Mouse (Mus musculus) C2C12 (cell line): ENCODE measurements around the gene Rnase10.

Source experiments
- CEBPB ChIP-seq: IDR thresholded peaks from one replicate; pipeline ENCODE4 v1.6.1; 2011; ENCODE audit warnings: low read depth, mild to moderate bottlenecking, control low read depth, moderate library complexity
- CTCF ChIP-seq: IDR thresholded peaks from one replicate; pipeline ENCODE4 v1.5.1; 2011; ENCODE audit not compliant: control insufficient read depth, insufficient read depth, insufficient read length
- USF1 ChIP-seq: IDR thresholded peaks from one replicate; pipeline ENCODE4 v1.6.1; 2011; ENCODE audit warnings: low read depth, mild to moderate bottlenecking, control low read depth, moderate library complexity

GRCm38 (mm10) chr14:51007914-51008713, 563 bp downstream of the Rnase10 start:
- TF ChIP-seq CTCF = no peak
- TF ChIP-seq USF1 = no peak
- TF ChIP-seq CEBPB = no peak
